Mouse (Mus musculus): ENCODE measurements around the gene Sept9. TPM values are rescaled to one million over a fixed set of nuclear protein-coding genes. Genes with fewer than 3 reads are reported as not detected.
A peak's percentile ranks its signal among the peaks of the same experiment; 100 is the strongest.

Sept9 gene
- polyA plus RNA-seq, 1 experiment: 34.6 TPM

DNA sequence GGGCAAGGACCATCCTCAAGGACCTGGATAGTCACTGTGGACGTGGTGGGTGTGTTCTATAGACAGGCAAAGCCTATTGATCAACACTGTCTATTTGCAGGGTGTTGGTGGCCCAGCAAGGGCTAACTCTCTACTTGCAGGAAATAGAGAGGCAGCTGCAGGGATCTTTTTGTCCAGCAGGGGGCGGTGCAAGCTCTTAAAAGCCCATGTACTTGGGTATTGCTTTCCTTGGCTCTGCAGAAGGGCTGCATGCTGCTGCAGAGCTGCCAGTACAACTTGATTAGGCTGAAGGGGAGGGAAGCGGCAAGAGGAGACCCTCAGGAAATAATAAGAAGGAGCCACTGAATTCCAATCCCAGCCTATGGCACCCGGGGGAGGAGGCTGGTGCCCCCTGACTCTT lies 38.7 kb downstream of the Sept9 start:
- Histone ChIP-seq H3K27ac (ENCODE audit: insufficient read depth, low read length) (no peak overlapping the region), H3K4me1 (ENCODE audit: control insufficient read depth, insufficient read depth, low read length) (peaks cover 1% of the 10 kb centered on the region), H3K4me3 (ENCODE audit: insufficient read depth, low read length) (no peak overlapping the region)
- peak; percentile 92 for TF ChIP-seq CTCF (IDR thresholded peaks at IDR 0.05; ENCODE audit: extremely low read depth, insufficient read depth, low read length)
- TF ChIP-seq POLR2A (IDR thresholded peaks at IDR 0.05; ENCODE audit: extremely low read depth, insufficient read depth, low read length): no peak

GRCm38 (mm10) chr11:117239617-117240016 lies 40.2 kb downstream of the Sept9 start:
- TF ChIP-seq POLR2A (IDR thresholded peaks at IDR 0.05; ENCODE audit: extremely low read depth, insufficient read depth, low read length): no peak
- TF ChIP-seq CTCF (IDR thresholded peaks at IDR 0.05; ENCODE audit: extremely low read depth, insufficient read depth, low read length): no peak
- no peak overlapping the region for H3K27ac ChIP-seq (ENCODE audit: insufficient read depth, low read length)
- H3K4me1 ChIP-seq (ENCODE audit: control insufficient read depth, insufficient read depth, low read length): peaks cover 1% of the 10 kb centered on the region
- H3K4me3 ChIP-seq (ENCODE audit: insufficient read depth, low read length): no peak overlapping the region

DNA sequence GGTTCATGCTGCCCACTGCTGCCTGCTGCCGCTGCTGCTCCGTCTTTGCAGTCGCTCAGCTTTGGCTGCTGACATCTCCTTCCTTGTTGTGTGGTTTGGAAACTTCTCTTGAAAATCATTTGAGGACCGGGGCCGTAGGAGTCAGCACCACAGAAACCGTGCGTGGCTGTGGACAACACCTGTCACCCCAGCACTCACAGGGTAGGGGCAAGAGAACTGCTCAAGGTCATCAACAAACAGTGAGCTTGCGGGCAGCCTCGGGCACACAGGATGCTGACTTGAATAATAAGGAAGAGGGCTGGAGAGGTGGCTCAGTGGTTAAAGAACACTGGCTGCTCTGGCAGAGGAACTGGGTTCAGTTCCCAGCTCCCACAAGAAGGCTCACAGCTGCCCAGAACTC lies 40.9 kb downstream of the Sept9 start:
- Histone ChIP-seq H3K4me1 (ENCODE audit: control insufficient read depth, insufficient read depth, low read length) (peaks cover 1% of the 10 kb centered on the region), H3K27ac (ENCODE audit: insufficient read depth, low read length) (no peak overlapping the region), H3K4me3 (ENCODE audit: insufficient read depth, low read length) (no peak overlapping the region)
- TF ChIP-seq POLR2A (IDR thresholded peaks at IDR 0.05; ENCODE audit: extremely low read depth, insufficient read depth, low read length): no peak
- no peak for TF ChIP-seq CTCF (IDR thresholded peaks at IDR 0.05; ENCODE audit: extremely low read depth, insufficient read depth, low read length)

DNA sequence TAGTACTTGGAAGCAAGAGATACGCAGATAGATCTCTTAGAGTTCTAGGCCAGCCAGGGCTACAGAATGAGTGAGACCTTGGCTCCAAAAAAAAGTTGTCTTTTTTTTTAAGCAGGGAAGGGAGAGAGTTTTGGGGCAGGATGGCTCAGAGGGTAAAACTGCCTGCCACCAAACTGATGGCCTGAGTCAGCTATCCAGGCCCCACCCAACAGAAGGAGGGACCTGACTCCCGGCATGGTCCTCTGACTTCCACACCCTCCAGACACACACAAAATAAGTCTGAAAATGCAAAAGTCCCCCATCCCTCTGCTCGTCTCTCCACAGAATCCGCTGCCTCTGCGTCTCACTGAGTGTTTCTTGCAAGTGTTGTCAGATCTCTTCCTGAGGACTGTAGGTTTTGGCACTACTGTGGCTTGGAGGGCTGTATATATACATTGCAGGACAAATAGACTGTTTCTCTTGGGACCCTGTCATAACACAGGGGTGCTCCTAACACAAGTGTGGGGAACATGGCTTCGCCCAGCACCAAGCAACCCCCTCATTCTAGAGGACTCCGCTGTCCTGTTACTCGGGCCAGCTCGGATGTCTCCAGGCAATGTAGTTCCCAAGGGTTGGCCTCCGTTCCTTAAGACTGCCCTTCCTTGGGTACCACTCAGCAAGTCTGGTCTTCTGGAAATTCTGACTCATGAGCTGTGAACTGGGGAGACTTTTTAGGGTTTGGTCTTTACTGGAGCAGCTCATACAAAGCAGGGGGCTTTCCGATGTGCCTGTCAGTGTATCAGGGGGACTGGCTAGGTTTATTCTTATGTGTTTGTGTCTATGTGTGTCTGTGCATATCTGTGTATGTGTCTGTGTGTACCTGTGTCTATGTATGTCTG lies 41.6 kb downstream of the Sept9 start:
- Histone ChIP-seq H3K4me1 (ENCODE audit: control insufficient read depth, insufficient read depth, low read length) (no peaks in the 10 kb centered on the region), H3K27ac (ENCODE audit: insufficient read depth, low read length) (no peak overlapping the region), H3K4me3 (ENCODE audit: insufficient read depth, low read length) (no peak overlapping the region)
- no peak for TF ChIP-seq POLR2A (IDR thresholded peaks at IDR 0.05; ENCODE audit: extremely low read depth, insufficient read depth, low read length)
- no peak for TF ChIP-seq CTCF (IDR thresholded peaks at IDR 0.05; ENCODE audit: extremely low read depth, insufficient read depth, low read length)

- no peak overlapping the region for H3K27ac ChIP-seq (ENCODE audit: insufficient read depth, low read length)
- TF ChIP-seq CTCF (IDR thresholded peaks at IDR 0.05; ENCODE audit: extremely low read depth, insufficient read depth, low read length) (no peak), POLR2A (IDR thresholded peaks at IDR 0.05; ENCODE audit: extremely low read depth, insufficient read depth, low read length) (no peak)
- H3K4me1 ChIP-seq (ENCODE audit: control insufficient read depth, insufficient read depth, low read length): no peaks in the 10 kb centered on the region
- H3K4me3 ChIP-seq (ENCODE audit: insufficient read depth, low read length): no peak overlapping the region
Measured at GRCm38 (mm10) chr11:117242339-117243084, 43.1 kb downstream of the Sept9 start.

GRCm38 (mm10) chr11:117243536-117244290 lies 44.3 kb downstream of the Sept9 start:
- H3K27ac ChIP-seq (ENCODE audit: insufficient read depth, low read length): no peak overlapping the region
- H3K4me3 ChIP-seq (ENCODE audit: insufficient read depth, low read length): no peak overlapping the region
- H3K4me1 ChIP-seq (ENCODE audit: control insufficient read depth, insufficient read depth, low read length): no peaks in the 10 kb centered on the region
- no peak for TF ChIP-seq CTCF (IDR thresholded peaks at IDR 0.05; ENCODE audit: extremely low read depth, insufficient read depth, low read length)
- TF ChIP-seq POLR2A (IDR thresholded peaks at IDR 0.05; ENCODE audit: extremely low read depth, insufficient read depth, low read length): no peak

DNA sequence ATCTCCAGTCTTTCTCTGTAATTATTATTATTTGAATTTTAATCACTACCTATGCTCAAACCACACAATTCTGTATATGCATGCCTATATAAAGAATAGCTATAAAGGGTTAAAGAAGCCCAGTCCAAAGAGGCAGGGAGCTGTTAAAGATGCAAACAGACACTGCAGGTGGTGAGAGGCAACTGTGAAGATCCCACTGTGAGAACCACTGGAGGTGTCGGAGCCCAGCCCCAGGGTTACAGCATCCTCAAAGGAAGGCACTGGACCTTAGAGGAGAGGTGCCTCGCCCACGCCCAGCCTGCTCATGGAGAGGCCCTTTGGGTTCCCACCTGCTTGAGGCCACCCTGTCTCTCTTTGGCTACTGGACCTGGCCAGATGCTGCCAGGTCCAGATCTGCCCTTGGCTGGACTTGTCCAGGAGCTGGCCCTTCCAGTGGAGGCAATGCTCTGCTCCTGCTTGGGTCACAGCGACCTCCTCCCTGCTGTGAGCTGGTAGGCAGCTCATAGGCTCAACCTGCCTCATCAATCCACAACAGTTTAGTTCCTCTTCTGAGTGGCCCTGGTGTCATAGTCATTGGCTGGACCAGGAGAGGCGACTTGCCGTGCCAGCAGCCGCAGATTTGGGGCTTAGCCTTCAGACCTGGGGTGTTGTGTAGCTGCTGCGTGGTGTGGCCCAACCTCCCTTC lies 45.7 kb downstream of the Sept9 start:
- Histone ChIP-seq H3K27ac (ENCODE audit: insufficient read depth, low read length) (no peak overlapping the region), H3K4me3 (ENCODE audit: insufficient read depth, low read length) (no peak overlapping the region), H3K4me1 (ENCODE audit: control insufficient read depth, insufficient read depth, low read length) (peaks cover 4% of the 10 kb centered on the region; the same call in 1 of the 2 replicates)
- TF ChIP-seq POLR2A (IDR thresholded peaks at IDR 0.05; ENCODE audit: extremely low read depth, insufficient read depth, low read length): no peak
- no peak for TF ChIP-seq CTCF (IDR thresholded peaks at IDR 0.05; ENCODE audit: extremely low read depth, insufficient read depth, low read length)

GRCm38 (mm10) chr11:117245846-117246245 lies 46.4 kb downstream of the Sept9 start:
- Histone ChIP-seq H3K27ac (ENCODE audit: insufficient read depth, low read length) (no peak overlapping the region), H3K4me3 (ENCODE audit: insufficient read depth, low read length) (no peak overlapping the region), H3K4me1 (ENCODE audit: control insufficient read depth, insufficient read depth, low read length) (peaks cover 4% of the 10 kb centered on the region; the same call in 1 of the 2 replicates)
- TF ChIP-seq POLR2A (IDR thresholded peaks at IDR 0.05; ENCODE audit: extremely low read depth, insufficient read depth, low read length): no peak
- TF ChIP-seq CTCF (IDR thresholded peaks at IDR 0.05; ENCODE audit: extremely low read depth, insufficient read depth, low read length): no peak

GRCm38 (mm10) chr11:117246286-117246685 lies 46.8 kb downstream of the Sept9 start:
- Histone ChIP-seq H3K4me3 (ENCODE audit: insufficient read depth, low read length) (no peak overlapping the region), H3K27ac (ENCODE audit: insufficient read depth, low read length) (no peak overlapping the region), H3K4me1 (ENCODE audit: control insufficient read depth, insufficient read depth, low read length) (peaks cover 4% of the 10 kb centered on the region; the same call in 1 of the 2 replicates)
- no peak for TF ChIP-seq CTCF (IDR thresholded peaks at IDR 0.05; ENCODE audit: extremely low read depth, insufficient read depth, low read length)

All from cortical plate, adult 2 months (tissue).